Mouse (Mus musculus): ENCODE measurements at regions not wholly inside any gene's neighbourhood (a gene's known extent, or its start where the extent isn't known, plus 50 kb on each side); places are given as distances from the start of the nearest gene placed in this dataset.

DNA sequence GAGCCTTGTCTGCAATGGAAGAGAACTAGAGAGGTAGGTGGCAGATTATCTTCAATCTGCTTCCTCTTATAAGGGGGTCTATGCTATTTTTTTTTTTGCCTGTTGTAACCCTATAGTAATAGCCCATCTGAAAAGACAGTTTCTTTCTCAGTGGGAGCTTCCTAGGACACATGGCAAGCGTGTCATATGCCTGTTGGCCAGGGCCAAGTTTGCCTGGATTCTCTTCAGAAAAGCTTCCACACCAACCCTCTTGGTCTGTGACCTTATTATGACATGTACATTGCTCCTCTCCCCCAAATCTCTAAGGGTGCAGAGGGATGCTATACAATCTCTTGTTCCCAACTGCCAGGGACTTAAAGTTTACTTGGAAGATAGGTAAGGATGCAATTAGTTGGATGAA lies 174.8 kb downstream of the Brinp2 start:
- no peak for TF ChIP-seq ZC3H11A (IDR thresholded peaks at IDR 0.05; ENCODE audit: borderline replicate concordance, low read depth, low read length)
- no peak for TF ChIP-seq MAFK (IDR thresholded peaks at IDR 0.05; ENCODE audit: insufficient read depth, low read depth, low read length)
- no peak for TF ChIP-seq ZNF384 (IDR thresholded peaks at IDR 0.05; ENCODE audit: low read depth, low read length)
- TF ChIP-seq CHD2 (IDR thresholded peaks at IDR 0.05; ENCODE audit: low read depth, low read length) = no peak
